Mouse (Mus musculus): ENCODE measurements around the gene Magi3.

The Magi3 gene

DNA sequence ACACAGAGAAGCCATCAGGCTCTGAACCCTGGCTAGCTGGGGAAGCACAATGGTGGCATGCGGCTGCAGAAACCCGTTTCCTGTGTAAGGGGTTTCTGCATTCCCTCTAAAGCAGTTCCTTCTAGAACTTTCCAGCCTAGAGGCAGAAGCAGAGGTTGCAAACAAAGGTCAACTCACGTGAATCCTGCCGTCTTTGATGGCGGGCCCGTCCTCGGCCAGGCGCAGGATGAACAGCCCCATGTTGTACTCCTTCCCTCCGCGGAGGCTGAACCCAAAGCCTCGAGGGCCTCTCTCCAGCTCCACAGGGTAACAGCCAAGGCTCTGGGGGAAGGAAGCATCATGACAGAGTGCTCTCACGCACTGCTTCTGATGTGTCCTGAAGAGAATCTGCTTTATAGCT lies 200.1 kb downstream of the Magi3 start:
- DNase-seq, result no peak

DNA sequence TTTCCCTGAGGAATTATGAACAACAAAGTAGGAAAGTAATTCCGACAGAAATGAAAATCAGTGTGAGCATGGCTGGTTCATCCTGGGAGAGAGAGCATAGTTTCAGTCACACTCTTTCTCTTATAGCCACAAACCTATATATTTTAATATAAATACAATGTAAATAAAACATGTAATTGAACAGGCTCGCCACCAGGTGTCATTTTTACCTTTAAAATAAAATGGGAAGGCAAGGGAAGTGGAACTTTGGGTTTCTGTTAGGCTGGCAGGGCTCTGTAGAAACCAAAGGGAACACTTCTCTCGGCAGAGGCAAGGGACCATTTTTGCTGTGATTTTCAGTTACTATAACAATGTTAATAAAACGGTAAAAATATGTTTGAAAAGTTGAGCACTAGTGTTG lies 200.7 kb downstream of the Magi3 start:
- no peak for DNase-seq

DNA sequence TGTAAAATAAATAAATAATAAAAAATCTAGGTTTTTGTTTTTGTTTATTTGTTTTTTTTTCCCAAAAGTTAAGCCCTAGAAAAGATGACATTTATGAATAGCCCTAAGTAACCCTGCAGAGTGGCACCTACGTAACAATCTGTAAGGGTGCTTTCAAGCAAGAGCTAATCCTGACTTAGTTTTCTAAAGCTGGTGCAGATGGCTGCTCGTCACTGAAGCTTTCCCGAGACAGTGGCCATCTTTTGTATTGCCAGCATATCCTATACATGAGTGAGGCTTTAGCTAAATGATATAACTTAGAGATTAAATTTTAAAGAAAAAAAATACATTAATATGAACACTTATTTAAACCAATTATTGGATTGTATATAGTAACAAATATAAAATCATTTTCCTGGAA lies 202.2 kb downstream of the Magi3 start:
- DNase-seq, result no peak

DNA sequence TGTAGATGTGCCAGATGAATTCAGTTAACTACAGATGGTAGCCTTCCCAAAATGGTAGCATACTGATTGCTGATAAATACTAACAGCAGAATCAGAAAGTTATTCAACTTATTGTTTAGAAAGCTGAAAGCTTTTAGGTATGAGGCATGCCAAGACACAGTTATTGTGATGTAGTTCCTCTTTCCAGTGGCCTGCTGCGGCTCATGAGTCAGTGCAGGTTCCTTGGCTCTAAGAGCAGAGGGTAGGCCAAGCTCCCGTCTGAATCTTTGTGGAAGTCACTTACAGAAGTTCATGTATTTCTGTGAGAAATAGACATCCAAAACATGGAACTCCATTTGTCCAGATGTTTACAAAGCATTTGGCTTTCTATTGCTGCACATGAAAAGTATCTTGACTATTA lies 208.2 kb downstream of the Magi3 start:
- no peak for DNase-seq

DNA sequence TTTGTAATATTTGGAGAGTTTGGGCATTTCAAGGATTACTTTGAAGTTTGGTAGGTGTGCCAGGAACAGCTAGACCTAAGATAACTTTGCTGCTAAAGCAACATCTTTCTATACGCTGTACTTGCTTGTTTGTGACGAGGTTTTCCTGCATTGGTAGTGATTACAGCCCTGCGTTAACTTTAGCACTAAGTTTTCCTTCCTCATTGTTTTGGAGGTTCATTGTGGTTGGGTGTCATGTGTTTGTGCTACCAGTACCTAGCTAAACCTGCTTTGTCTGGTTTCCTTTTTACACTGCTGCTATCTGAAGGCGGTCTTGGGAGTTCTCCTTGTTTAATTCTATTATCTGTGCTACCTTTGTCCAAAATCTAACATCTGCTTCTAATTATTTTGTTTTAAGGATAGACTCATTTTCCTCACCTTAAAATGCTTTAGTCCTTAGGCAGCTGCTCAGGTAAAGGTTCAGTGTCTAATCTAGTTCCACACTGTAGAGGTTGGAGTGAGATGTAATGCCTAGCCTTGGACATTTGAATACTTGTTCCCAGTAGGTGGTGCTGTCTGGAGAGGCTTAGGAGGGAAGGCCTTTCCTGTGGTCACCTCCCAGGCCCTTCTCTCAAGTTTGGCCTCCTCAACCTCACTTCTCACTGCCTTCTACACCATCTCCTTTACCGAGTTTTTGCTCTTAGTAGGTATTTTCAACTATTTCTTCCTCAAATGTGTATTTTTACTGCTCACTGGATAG lies 210.1 kb downstream of the Magi3 start:
- no peak for DNase-seq

DNA sequence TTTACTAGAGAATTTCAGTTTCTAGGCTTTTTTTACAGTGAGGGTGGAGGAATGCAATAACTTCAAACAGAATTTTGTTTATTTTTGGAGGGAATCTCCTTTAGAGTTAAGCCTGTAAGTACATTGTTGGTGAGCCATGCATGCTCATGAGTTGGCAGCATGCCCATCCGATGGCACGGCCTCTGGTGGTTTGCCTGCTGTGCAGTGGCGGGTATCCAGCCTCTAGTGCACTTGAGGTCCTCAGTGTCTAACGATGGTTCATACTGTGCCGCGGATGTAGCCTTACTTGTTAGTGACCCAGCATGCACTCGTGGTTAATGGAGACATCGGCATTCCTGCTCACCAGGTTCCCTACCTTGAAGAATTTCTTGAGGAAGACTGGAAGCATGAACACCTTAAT lies 212.7 kb downstream of the Magi3 start:
- DNase-seq, result peak; percentile 31

DNA sequence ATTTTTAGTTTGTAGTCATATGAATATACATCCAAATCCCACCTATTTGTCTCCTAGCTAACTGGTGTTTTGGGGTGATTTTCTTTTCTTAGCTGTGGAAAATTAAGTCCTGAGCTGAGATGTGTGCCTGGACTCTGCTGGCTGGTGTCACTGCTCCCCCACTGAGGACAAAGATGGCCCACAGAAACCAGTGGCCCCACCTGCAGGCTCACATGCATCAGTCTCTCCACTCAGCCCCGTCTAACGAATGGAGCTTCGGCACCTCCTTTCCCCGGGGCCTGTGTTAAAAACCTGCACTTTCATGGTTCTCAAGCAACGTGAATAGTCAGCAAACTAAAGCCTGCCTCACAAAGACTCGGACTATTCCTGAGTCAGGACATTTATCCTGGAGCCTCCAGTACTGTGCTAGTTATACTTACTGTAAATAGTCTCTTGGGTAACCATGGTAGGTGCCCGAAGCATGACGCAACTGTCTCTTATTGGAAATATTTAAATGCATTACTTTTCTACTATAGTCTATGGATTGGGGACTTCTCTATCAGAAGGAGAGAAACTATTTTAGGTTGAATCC lies 213.2 kb downstream of the Magi3 start:
- DNase-seq, result peak; percentile 18

DNA sequence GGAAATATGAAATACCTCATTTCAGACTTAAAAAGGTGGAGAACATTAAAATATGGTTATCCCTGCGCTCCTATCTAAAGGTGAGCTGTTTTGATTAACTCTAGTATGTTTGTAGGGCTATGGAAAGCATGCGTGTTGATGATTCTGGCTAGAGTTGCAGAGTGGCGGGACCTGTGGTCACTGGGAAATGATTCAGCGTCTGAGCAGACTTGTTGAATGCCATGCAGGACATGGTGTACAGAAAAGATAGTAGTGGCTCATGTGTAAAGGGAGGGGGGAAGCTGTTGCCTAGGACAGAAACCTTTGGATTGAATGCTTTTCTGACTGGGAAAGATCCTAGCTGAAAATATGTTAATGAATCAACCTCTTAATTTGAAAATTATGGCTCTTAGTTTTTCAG lies 221.4 kb downstream of the Magi3 start:
- DNase-seq, result no peak

DNA sequence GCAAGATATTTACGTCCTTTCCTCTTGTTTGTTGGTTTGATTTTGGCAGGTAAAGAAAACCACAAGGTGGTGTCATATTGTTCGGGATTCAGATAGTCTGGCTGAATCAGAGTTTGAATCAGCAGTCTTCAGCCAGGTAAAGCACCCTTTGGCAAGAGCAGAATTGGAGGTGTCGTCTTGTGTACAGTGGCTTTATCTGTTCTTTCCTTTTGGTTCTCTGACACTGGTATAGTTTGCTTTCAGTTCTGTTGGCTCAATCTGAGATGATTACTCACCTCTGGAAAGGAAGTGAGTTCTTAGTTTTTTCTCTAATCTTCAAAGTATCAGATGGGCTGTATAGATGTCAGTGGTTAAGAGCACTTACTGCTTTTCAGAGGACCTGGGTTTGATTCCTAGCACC lies 228.9 kb downstream of the Magi3 start:
- no peak for DNase-seq

DNA sequence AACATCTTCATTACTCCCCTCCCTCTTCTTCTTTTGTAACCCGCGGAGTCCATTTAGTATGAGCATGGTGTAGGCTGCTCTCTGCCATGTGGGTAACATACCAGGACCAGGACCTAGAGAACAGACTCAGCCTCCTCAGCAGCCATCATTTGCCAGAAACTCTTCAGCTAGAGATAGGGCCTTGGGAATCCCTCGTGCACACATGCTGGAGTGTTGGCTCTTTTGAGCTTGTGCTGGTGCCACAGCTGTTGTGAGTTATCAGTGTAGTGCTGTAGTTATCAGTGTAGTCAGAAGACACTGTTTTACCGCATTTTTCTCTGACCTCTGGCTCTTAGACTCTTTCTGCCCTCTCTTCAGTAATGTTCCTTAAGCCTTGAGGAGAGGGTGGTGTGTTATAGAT lies 230.8 kb downstream of the Magi3 start:
- DNase-seq, result no peak

DNA sequence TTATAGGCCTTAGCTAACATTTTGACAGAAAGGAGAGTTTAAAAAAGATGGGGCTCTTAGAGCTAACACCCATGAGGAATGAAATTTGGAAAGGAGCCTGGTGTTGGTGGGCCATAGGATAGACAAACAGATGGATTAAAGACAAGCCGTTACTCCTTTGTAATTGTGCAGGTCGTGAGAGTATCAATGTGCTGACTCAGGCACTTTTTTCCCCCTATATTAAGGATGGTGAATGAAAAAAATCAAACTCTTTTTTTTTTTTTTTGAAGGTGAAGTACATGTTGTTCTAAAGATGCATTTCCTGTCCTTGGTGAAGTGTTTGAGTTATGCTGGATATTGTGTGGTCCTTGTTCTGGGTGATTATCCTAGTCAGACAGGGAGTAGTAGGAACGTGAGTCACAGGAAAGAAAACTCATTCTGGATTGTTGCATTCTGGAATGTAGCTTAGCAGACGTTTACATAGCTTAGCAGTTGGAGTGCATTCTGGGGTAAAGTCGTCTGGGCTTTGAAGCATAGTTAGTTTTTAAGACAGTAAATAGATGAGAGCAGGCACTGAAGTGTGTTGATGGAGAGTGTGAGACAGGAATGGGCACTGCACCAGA lies 232.2 kb downstream of the Magi3 start:
- no peak for DNase-seq

DNA sequence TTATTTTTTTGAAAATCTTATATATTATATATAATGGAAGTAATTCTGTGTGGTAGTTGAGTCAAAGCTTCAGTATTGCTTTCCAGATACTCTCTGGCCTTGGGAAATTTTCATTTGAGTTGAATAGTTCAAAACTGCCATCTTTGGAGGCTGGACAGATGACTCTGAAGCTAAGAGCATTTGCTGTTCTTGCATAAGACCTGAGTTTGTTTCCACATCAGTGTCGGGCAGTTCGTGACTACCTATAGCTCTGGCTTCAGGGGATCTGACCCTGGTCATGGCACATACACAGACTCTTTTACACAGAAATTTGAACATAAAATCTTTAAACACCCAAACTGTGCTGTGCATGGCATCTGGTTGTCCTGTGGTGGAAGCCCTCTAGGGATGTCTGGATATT lies 235.0 kb downstream of the Magi3 start:
- DNase-seq, result no peak

DNA sequence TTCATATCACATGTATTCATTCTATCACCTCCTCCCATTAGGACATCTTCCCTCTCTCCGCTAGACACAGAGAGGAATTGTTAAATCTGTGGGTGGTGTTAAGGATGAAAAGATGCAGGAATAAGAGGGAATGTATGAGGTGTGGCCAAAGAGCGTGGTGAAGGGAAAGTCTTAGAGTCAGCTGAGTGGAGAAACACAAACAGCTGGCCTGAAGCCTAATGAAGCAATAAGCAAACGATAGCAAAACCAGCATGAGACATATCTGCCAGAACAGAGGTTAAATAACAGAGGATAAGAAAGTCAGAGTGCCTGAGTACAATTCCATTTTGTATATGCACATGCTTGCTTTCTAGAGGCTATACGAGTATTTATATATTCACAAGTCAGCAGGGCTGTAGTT lies 235.6 kb downstream of the Magi3 start:
- DNase-seq, result no peak

DNA sequence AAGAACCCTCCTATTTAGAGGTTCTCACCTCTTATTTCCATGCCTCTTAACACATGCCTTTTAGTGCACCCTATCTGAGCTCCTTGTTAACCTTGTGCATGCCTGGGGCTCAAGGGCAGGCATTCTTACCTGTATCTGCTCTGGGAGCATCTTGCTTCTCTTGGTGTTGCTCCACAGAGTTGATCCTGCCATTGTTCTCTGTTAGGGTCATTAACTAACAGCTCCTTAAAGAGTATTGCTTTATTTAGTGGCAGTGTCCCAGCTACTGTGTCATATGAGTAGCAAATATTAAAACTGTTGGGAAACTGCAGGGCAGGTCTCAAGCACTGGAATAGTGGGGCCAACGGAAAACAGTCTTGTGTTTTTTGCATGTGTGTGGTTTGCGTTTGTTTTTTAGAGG lies 249.0 kb downstream of the Magi3 start:
- no peak for DNase-seq

DNA sequence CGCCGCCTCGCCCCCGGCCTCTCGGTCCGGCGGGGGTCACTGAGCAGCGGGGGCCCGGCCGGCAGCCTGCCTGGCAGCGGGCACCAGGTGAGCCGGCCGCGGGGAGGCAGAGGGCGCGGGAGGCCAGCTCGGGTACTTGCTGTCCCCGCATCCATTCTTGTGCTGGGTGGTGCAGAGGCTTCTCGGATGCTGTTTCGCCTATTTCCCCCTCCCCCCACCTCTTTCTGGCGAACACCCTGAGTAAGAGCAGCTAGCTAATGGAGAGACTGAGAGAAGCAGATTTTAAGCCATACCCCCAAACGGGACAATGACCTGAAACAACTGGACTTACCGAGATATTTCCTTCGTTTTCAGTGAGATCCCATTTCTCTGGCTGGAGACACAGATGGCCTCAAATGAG lies 251.5 kb downstream of the Magi3 start:
- no peak for DNase-seq

DNA sequence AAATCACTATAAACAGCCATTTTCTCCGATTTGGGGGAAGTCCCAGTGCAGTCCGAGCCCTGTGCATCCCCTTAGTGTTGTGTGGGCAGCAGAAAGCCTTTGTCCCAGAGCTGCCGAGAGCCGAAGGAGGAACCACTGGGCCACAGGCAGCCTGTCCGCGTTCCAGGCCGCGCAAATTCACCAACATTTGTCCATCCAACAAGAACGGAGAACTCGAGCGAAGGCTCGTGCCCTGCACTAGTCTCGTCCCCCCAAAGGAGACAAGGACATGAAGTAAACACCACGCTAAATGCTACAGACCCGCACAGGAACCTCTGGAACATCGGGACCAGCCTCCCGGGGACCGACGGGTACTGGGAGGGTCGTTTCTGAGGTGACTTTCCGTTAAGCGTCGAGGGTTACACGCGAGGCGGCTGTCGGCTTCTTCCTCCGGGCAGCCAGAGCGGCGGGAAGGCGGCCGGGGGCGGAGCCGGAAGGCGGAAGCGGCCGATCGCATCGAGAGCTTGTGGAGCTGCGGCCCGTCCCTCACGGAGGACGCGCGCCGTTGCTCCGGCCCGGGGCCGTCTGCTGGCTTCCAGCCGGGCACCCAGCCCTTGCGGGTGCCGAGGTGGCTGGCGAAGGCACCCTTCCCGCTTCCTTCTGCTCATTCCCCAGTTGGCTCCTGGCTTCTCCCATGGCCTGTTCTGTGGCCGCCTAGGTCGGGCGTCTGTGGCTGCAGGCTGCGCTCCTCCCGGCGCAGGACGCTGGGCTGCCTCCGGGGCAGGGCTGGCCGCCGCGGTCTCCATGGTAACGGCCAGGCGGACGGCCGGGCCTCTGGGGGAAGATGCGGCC lies 252.1 kb downstream of the Magi3 start, which contains the start of gene Phtf1:
Phtf1 (plus strand) TSS at position 250 of the 831 bp plus-strand sequence.
- DNase-seq, result peak; percentile 79

DNA sequence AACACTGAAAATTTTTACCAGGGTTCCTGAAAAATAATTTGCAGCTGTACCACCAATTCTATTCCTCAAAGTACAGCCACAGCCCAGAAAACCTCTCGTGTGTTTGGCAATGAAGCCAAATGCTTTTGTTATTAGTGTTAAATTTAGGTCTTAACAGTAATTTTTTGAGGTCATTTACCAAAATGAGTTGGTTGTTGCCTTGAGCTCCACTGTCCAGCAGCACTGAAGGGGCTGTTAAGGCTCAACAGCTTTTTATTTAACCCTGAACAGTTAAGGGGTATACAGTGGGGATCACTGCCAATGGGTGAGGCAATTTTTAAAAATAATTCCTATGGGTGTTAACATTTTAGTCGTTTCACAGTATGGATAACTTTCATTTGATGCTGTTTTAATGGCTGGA lies 252.9 kb downstream of the Magi3 start:
- DNase-seq, result no peak
